Mouse (Mus musculus) lung, postnatal 10 days (tissue): Measurements from ENCODE around the gene Umodl1.

ENCODE experiments used
- DNase-seq: peaks from one replicate; pipeline ENCODE4 v3.0.0; 2021

Umodl1 gene

DNA sequence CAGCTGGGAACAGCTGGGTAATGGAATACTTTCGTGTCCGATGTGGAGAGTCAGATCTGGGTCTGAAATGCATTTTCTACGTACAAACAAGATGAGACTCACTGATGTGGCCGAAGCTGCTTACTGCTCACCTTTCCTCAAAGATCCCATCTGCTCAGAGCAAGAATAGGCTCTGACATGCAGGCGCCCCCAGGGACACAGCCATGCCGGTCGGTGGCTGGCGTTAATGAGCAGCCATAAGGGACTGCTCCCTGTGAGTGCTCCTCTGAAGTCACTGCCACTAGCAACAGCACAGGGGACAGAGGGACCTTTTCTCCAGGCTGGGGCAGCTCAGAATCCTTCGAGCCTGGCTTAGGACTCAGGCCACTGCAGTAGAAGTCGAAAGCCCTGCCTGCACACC is at the start of gene Umodl1:
TSS of gene Umodl1 (plus strand) at position 301 of the 400 bp plus-strand sequence.
- no peak for DNase-seq

DNA sequence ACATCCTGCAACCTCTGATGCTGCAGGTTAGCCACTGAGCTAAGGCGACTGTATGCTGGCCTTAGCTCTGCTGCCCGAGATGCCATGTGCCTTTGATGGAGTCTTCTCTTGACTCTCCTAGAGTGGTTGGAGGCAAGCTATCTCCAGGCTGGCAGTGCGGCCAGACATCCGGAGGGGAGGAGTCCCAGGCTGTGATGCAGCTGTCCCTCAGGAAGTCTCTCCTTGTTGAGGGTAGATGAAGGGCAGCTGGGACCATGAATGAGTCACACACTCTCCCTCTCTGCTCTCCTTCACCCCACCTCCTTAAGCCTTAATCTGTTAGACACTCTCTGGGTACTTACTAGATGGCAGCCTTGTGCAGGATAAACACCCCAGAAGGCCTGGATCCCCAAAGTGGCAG is 46.9 kb upstream of the Umodl1 start:
- DNase-seq: peak; percentile 29

DNA sequence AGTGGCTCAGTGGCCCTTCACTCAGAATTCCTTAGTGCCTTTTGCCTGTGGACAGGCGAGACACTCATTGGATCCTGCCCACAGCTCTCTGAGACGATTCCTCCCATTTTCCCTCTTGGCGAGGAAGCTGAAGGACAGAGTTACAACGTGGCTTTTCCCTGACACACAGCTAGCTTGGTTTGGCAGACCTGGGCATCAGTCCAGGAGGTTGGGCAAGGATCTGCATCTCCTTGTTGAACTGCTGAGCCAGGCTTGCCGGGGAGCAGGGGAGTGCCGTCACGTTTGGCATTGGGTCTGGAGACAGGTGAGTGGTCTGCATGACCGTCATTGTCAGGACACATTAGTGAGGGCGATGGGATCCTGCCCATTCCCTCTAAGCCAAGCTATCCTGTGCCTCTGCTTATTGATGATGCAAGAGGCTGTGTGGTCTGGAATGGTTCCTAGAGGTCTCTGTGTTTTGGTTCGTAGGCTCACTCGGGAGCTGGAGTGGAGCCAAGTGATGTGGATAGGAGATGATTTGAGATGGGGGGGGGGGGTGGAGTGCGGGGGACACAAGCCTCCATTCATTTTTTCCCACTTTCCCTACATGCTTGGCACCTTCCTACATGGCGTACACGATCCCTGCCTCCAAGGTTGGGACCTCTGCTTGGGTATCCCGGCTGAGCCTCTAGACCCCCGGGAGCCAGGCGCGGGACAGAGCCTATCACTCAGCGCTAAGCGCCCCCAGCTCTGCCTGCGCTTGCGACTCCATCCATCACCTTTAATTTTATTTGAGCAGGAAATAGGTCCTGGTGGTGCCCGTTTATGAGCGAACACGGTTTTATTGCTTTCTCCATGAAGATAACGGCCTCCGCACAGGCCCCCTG is 43.3 kb upstream of the Umodl1 start:
- peak; percentile 34 for DNase-seq

DNA sequence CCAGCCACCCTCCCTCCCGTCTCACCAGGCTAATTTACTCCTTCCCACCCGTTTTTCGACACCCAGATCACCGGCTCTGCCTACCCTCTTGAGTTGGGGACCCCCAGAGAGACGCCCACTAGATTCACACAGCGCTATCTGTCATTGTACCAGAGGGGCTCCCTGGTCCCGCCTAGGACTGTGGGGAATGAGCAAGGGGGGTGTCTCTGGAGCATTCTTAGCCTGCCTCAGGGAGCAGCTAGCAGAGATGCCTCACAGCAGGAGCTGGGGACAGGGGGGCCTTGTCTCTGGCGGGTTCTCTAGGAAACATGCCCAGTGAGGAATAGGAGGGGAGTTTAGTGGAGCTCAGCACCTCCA is 42.7 kb upstream of the Umodl1 start:
- DNase-seq: no peak

DNA sequence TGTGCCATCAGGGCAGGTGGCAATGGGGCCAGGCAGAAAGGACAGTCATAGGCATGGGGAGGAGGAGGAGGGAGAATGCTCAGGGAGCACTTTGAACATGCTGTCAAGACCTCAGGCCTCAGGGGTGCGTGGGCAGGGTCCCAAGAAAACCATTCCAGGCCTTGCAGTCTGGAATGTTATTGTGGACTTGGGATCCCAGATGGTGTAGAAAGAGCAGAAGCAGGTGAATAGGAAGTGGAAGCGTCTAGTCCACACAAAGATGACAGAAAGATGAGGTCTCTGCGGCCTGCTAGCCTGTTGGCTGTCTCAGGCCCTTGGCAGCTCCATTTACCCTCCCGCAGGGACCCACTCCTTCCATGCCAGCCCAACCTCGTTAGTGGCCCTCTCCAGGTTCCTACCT is 41.9 kb upstream of the Umodl1 start:
- DNase-seq: no peak

DNA sequence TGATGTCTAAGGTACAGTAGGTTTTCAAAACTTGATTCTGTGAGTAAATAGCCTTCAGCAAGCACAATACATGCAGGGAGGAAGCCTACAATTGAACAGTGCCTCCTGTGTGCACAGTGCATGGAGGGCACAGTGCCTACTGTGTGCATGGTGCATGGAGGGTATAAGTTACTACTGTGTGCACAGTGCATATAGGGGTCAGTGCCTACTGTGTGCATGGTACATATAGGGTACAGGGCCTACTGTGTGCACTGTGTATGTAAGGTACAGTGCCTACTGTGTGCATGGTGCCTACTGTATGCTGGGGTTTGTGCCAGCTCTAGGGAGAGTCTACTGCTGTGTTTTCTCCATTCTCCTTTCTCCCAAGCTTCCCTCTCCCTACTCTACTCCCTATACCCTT is 40.2 kb upstream of the Umodl1 start:
- no peak for DNase-seq

DNA sequence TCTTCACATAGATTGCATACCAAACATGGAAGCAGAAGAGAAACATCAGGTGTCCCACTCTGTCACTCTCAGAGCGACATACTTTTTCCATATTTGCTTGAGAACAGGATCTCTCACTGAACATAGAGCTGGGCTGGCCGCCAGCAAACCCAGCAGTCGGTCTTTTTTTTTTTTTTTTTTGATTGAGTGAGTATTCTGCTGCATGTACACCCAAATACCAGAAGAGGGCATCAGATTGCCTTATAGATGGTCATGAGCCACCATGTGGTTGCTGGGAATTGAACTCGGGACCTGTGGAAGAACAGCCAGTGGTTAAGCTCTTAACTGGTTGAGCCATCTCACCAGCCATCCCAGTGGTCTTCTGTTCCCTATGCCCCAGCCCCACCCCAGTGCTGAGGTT is 30.9 kb upstream of the Umodl1 start:
- DNase-seq: no peak

DNA sequence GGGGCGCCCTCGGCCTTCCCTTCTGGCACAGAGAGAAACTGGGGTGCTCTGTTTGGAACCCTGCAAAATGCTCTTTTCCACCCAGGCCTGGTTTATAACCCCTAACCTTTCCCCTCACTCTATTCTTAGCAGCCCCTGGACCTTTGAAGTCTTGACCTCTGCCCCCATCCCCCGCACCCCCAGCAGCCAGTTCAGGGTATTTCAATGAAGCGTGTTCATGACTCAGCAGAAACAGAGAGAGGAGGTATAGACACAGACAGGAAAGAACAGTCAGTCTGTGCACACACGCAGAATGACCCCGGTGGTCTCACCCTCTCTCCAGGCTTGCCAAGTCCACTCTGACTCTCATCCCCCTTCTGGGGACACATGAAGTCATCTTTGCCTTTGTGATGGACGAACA is 23.6 kb upstream of the Umodl1 start:
- DNase-seq: no peak

DNA sequence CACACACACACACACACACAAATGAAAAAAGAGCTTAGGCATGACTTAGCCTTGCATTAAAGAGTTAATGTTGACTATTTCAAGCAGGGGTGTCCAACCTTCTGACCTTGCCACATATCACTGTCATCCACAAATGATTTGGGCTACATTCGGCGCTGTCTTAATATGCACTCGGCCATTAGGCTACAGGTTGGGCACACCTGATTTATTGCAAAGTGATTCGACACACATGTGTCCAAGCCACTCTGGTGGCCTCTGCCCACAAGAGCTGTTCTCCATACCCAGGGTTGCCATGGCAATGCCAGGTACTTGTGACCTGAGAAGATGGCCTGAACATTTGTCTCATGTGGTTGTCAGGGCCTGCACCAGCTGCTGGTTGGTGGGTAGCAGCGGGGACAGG is 21.6 kb upstream of the Umodl1 start:
- no peak for DNase-seq

DNA sequence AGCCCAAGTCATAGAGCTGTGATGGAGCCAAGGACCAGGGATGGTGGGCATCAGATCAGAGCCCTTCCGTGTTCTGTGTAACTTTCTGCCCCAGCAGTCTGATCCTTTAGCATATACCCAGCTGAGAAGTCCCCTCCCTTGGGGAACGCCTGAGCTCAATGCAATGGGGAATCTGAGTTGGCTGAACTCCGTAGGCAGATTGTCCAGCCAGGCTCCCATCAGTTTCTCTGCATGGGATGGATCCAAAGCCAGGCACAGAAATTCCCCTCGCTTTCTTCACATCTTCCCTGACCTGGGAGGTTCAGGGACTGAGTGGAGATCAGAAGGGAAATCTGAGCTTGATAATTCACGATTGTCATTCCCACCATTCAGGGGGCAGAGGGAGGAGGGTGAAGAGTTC is 19.1 kb upstream of the Umodl1 start:
- no peak for DNase-seq

DNA sequence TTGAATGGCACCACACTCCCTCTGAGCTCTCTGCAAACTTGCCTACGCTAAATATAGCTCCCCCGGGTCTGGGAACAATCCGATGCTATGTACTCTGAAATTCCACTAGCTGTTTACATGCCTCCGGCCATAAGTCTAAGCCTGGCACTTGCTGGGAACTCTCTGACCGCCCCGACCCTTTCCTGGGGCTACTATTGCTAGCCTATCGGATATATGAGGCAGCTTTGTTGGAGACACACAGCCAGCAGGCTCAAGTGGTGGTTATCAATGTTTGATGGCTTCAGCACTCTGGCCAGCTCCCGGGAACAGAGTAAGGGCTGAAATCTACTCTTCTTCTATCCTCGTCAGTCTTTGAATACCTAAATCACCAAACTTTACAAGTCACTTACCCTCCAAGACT is 15.9 kb upstream of the Umodl1 start:
- DNase-seq: peak; percentile 15

DNA sequence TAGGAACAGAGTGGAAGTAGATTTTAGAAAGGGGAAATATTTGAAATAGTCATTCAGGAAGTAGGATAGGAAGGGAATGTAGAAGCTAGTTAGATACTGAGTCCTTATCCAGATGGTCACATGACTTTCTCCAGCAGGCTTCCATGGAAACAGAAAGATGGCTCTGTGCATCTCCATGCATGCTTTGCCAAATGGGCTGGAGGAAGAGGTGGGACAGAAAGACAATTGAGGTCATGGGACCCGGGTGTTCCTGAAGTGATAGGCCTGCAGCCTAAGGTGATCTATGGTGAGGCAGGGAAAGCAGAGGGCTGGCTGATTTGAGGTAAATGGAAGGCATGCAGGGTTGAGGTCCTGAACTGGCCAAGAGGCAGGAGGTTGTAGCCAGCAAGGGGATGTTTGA is 6.1 kb upstream of the Umodl1 start:
- no peak for DNase-seq

DNA sequence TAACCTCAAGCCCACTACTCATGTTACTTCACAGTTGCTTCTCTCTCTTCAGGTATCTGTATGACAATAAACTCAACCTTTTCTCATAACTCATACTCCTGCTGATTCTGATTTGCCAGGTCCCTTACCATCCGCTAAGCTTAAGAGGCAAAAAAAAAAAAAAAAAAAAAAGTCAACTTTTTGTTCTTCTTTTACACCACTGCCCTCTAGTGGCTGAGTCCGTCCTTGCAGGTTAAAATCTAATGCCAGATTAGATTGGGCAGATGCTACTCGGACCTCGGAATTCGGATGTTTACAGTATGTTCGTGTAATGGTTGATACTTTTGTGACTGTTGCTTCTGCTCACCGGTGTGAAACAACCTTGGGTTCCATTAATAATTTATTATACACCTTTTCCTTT is 3.7 kb upstream of the Umodl1 start:
- peak; percentile 85 for DNase-seq

DNA sequence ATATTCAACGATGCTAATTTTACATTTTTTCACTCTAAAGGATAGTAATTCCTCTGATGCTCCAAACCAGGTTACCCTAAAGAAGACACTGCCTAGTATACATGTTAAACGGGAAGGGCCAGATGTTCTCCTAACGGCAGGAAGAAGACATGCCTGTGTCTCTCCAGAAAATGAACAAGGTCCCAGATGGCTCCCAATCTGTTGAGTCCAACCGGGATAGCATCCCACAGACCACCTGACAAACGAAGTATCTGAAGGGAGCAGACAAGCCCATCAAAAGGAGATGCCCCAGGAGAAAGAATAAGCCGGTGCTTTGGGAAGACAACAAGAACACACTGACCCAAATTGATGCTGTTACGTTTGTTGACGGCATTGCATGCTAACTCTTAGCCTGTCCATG is 2.8 kb upstream of the Umodl1 start:
- no peak for DNase-seq

DNA sequence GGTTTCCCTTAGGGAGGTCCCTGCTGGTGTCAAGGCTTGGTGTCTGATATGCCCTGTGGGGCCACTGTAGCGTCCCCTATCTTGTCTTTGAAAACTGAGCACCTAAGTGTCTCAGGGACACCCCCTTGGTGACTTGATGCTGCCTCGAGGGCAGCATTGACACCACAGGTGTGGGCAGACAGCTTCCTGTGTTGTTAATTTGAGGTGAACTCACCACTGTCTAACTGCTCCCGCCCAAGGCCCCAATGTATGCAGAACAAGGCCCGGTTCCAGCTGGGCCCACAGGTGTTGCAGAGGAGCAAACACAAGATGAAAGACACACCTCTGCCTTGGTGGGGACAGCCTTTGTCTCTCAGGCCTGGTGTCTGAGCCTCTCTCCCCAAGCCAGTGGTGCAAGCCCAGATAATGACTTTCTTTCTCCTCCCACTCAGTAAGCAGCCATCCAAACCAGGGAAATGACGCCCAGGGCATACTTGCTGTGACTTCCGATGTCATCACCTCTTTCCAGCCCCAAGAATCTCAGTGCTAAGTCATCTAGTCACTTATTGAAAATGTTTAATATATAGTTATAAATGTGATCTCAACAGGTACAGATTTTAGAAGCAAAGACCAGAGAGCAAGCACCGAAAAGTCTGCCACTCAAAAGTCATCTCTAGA is 7.6 kb downstream of the Umodl1 start:
- DNase-seq: no peak

DNA sequence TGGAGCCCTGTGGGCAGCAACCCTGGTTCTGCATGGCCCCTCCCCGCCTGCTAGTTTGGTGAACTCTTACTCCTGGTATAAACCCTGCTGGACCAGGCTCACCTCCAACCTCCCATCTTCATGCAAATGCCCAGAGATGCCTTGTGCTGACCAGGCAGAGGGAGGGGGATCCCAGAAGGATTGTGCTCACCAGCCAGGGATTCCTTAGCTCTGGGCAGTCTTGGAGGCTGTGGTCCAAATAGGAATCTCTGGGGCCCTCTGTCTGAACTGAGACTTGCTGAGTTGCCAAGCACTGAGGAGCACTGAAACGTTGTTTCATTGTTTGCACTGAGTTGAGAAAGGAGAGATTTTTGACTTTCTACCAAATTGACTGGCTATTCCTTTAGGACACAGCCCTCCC is 8.4 kb downstream of the Umodl1 start:
- peak; percentile 6 for DNase-seq

DNA sequence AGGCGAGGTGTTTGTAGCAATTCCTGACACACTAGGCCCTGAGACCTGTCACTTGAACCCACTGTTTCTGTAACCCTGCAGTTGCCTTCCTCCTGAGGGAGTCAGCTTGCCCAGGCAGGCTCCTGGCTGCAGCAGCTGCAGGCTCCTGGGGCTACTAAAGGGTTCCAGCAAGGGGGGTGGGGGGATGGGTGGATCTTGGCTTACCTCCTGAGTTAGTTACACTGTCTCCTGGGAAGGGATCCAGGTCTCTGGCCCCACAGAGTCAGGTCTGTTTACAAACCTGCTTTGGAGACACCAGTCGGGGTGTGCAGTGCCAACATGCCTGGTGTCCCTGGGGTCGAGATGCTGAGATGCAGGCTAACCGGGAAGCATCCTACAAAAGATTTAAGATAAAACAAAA is 15.5 kb downstream of the Umodl1 start:
- no peak for DNase-seq

DNA sequence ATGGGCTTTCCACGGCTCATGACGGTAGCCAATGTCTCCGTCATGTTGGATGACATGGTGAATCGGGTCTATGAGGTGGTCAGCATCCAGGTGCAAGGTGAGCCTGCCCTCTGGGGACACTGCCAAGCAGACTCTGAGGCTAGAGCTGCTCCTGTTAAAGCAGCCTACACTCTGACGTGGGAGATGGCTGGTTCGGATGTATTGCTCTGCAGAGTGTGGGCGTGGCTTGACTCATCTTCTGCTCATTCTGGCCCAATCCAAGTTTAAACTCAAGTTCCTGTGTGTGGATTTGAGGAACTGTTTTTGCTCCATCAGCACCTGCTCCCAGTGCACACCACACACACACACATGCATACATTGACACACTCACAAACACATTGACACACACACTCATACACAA is 17.4 kb downstream of the Umodl1 start:
- DNase-seq: no peak

DNA sequence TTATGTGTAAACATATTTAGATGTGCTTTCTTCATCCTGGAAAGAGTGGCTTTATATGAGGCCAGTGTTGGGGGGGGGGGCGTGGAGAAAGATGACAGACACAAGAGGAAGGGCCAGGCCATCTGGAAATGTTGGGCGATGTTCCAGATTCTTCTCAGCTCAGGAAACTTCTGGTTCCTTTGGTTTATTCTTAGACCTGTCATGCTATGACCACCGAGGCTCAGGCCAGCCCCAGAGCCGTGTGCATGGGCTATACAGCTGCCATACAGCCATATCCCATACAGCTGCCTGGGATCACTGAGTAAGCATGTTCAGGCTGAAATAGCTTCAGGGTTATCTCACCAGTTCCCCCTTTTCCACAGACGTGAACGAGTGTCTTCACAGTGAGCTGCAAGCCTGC is 18.9 kb downstream of the Umodl1 start:
- peak; percentile 49 for DNase-seq

DNA sequence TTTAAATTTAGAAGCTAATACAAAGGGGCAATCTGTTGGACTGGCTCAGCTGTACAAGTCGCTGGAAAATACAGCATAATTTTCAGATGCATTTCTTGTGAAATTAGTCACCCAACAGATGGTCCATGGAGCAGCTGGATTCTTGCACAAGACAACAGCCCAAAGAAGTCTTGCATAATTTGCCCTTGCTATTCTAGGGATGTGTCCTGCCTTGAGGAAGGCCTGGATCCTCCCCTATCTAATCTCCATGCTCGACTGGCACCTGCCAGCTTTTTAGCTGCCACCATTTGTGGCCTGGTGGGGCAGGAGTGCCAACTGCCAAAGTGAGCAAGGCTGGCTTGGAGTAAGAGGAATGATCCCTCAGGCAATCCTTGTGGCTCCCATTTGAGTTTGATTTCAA is 22.9 kb downstream of the Umodl1 start:
- DNase-seq: peak; percentile 17

DNA sequence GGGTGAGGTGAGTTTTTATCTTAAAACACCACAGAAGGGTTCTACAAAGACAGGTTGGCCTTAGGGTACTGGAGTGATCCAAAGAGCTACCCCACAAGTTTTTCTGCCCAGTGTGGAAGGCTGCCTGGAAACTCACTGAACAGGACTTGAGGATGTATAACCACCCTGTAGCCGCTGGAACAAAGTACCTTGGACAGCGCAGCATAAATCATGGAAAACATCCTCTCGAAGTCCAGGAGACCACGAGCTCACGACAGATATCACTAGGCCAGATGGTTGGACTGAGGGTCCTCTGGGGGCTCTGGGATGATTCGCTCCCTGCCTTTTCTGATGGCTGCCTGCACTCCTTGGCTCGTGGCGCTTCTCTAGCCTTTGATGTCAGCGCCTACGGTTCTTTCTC is 24.1 kb downstream of the Umodl1 start:
- DNase-seq: no peak

DNA sequence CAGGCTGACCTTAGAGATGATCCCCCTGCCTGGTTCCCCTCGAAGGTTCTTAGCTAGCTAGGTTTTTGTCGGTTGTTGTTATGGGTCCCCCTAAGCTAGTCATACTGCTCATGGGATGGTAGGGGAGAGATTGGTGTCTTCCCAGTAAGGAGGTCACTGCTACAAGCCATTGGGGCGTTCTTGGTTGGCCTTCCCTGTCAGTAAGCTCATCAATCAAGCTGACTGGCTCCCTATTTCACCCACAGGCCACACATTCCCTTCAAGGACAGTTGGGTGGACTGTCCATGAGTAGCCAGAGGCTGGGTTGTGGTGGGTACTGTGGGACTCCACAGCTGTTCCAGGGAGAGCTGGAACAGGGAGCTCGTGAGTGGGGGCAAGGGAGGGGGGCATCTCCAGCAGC is 29.1 kb downstream of the Umodl1 start:
- DNase-seq: no peak

DNA sequence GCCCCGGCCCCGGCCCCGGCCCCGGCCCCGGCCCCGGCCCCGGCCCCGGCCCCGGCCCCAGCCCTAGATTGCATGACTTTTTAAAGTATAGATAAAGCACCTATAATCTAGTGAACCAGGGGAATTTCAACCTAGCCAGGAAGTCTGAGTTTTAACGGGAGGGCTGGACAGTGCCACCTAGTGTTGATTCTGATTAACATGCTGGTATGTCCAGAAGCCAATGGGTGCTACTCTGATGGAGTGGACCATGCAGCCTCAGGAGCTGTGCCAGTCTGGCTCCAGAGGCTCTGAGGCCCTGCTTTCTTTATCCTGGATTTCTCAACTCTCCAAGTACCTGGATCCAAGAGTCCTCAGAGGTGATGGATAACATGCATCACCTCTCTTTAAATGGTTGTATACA is 35.8 kb downstream of the Umodl1 start:
- DNase-seq: peak; percentile 46

DNA sequence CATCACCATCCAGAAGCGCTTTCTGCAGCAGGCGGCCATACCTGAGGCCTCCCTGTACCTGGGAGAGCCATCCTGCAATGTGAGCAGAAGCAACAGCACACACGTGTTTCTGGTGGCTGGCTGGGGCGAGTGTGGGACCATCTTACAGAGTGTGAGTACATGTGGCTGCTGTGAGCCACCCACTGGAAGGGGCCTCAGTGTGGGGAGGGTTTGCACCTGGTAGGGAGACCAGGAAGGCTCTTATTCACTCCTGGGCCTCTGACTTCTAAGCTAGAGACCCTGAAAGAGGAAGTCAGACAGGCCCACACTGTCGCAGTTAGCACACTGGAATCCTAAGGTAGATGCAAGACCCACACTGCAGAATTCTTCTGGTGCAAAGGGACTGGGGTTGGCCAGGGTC is 41.9 kb downstream of the Umodl1 start:
- no peak for DNase-seq

DNA sequence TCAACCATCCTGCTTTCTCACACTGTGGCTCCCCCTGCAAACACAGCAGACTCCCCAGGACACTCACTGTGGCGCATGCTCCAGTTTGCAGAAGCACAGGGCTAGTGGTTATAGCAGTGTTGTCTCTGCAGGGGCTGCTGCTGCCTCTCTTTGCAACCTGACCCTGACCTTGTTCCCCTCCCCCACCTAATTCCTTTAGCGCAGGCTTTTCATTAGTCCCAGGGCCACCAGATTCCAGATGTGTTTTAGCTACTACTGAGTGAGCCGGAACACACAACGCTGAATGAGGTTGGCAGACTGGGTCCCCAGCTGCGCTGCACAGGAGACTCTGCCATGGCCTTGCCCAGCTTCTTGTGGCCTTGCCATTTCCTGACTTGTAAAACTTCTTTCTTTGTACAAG is 46.5 kb downstream of the Umodl1 start:
- no peak for DNase-seq
